Mouse (Mus musculus): ENCODE results near the gene Lipc. TPM values are rescaled to one million over a fixed set of nuclear protein-coding genes. Genes with fewer than 3 reads are reported as not detected.

Gene Lipc
- polyA plus RNA-seq, 1 experiment from 2014 or later, result 0.11 TPM

- 87% methylated on average over 2 of the region's 2 CpGs for WGBS
- H3K4me1 ChIP-seq (ENCODE audit: control insufficient read depth, insufficient read depth, low read length), result no peaks in the 10 kb centered on the region
- DNase-seq (ENCODE audit: low spot score) (no peak), ATAC-seq (ENCODE audit: insufficient number of reproducible peaks, low FRiP score, low TSS enrichment, low read depth) (no peak)
- no peaks in the 10 kb centered on the region for H3K9me3 ChIP-seq (ENCODE audit: control insufficient read depth, low read length)
- H3K4me3 ChIP-seq (ENCODE audit: low read depth, low read length), result no peak overlapping the region
- H3K36me3 ChIP-seq (ENCODE audit: control insufficient read depth, insufficient read depth, low read length), result no peaks in the 10 kb centered on the region
- H3K9ac ChIP-seq (ENCODE audit: low read length), result no peak overlapping the region
- H3K27ac ChIP-seq (replicated peaks; ENCODE audit: low read depth, low read length), result no peak overlapping the region
- no peak overlapping the region for H3K4me2 ChIP-seq (ENCODE audit: low read depth, severe bottlenecking)
- no peaks in the 10 kb centered on the region for H3K27me3 ChIP-seq (ENCODE audit: control insufficient read depth, insufficient read depth, low read length)
Measured at GRCm38 (mm10) chr9:70962781-70963455, 10.9 kb upstream of the Lipc start.

- no peak for DNase-seq (ENCODE audit: low spot score)
- Histone ChIP-seq H3K4me2 (ENCODE audit: low read depth, severe bottlenecking) (no peak overlapping the region), H3K4me1 (ENCODE audit: control insufficient read depth, insufficient read depth, low read length) (no peaks in the 10 kb centered on the region), H3K27ac (replicated peaks; ENCODE audit: low read depth, low read length) (no peak overlapping the region), H3K9me3 (ENCODE audit: control insufficient read depth, low read length) (no peaks in the 10 kb centered on the region), H3K27me3 (ENCODE audit: control insufficient read depth, insufficient read depth, low read length) (no peaks in the 10 kb centered on the region), H3K36me3 (ENCODE audit: control insufficient read depth, insufficient read depth, low read length) (no peaks in the 10 kb centered on the region), H3K9ac (ENCODE audit: low read length) (no peak overlapping the region), H3K4me3 (ENCODE audit: low read depth, low read length) (no peak overlapping the region)
- WGBS, result 93% methylated on average over 5 of the region's 5 CpGs
- no peak for ATAC-seq (ENCODE audit: insufficient number of reproducible peaks, low FRiP score, low TSS enrichment, low read depth)
Measured at GRCm38 (mm10) chr9:70960301-70960700, 8.3 kb upstream of the Lipc start.

GRCm38 (mm10) chr9:70959866-70960265 lies 7.8 kb upstream of the Lipc start:
- H3K4me3 ChIP-seq (ENCODE audit: low read depth, low read length), result no peak overlapping the region
- H3K4me1 ChIP-seq (ENCODE audit: control insufficient read depth, insufficient read depth, low read length), result no peaks in the 10 kb centered on the region
- ATAC-seq (ENCODE audit: insufficient number of reproducible peaks, low FRiP score, low TSS enrichment, low read depth) (no peak), DNase-seq (ENCODE audit: low spot score) (no peak)
- H3K27me3 ChIP-seq (ENCODE audit: control insufficient read depth, insufficient read depth, low read length), result no peaks in the 10 kb centered on the region
- H3K27ac ChIP-seq (replicated peaks; ENCODE audit: low read depth, low read length), result no peak overlapping the region
- whole genome bisulfite sequencing, result 82% methylated on average over 5 of the region's 5 CpGs
- no peak overlapping the region for H3K4me2 ChIP-seq (ENCODE audit: low read depth, severe bottlenecking)
- H3K36me3 ChIP-seq (ENCODE audit: control insufficient read depth, insufficient read depth, low read length), result no peaks in the 10 kb centered on the region
- no peaks in the 10 kb centered on the region for H3K9me3 ChIP-seq (ENCODE audit: control insufficient read depth, low read length)
- H3K9ac ChIP-seq (ENCODE audit: low read length), result no peak overlapping the region

GRCm38 (mm10) chr9:70959447-70959846 lies 7.4 kb upstream of the Lipc start:
- no peak overlapping the region for H3K4me2 ChIP-seq (ENCODE audit: low read depth, severe bottlenecking)
- no peaks in the 10 kb centered on the region for H3K36me3 ChIP-seq (ENCODE audit: control insufficient read depth, insufficient read depth, low read length)
- WGBS, result 87% methylated on average over 3 of the region's 3 CpGs
- no peak for ATAC-seq (ENCODE audit: insufficient number of reproducible peaks, low FRiP score, low TSS enrichment, low read depth)
- no peaks in the 10 kb centered on the region for H3K4me1 ChIP-seq (ENCODE audit: control insufficient read depth, insufficient read depth, low read length)
- no peaks in the 10 kb centered on the region for H3K9me3 ChIP-seq (ENCODE audit: control insufficient read depth, low read length)
- no peak overlapping the region for H3K4me3 ChIP-seq (ENCODE audit: low read depth, low read length)
- DNase-seq (ENCODE audit: low spot score), result no peak
- no peak overlapping the region for H3K27ac ChIP-seq (replicated peaks; ENCODE audit: low read depth, low read length)
- H3K27me3 ChIP-seq (ENCODE audit: control insufficient read depth, insufficient read depth, low read length), result no peaks in the 10 kb centered on the region
- no peak overlapping the region for H3K9ac ChIP-seq (ENCODE audit: low read length)

GRCm38 (mm10) chr9:70958381-70958780 lies 6.4 kb upstream of the Lipc start:
- H3K4me3 ChIP-seq (ENCODE audit: low read depth, low read length), result no peak overlapping the region
- H3K4me1 ChIP-seq (ENCODE audit: control insufficient read depth, insufficient read depth, low read length), result no peaks in the 10 kb centered on the region
- no peaks in the 10 kb centered on the region for H3K9me3 ChIP-seq (ENCODE audit: control insufficient read depth, low read length)
- DNase-seq (ENCODE audit: low spot score), result no peak
- no peak overlapping the region for H3K9ac ChIP-seq (ENCODE audit: low read length)
- H3K27me3 ChIP-seq (ENCODE audit: control insufficient read depth, insufficient read depth, low read length), result no peaks in the 10 kb centered on the region
- H3K36me3 ChIP-seq (ENCODE audit: control insufficient read depth, insufficient read depth, low read length), result no peaks in the 10 kb centered on the region
- H3K4me2 ChIP-seq (ENCODE audit: low read depth, severe bottlenecking), result no peak overlapping the region
- no peak overlapping the region for H3K27ac ChIP-seq (replicated peaks; ENCODE audit: low read depth, low read length)
- ATAC-seq (ENCODE audit: insufficient number of reproducible peaks, low FRiP score, low TSS enrichment, low read depth), result no peak
- WGBS, result 54% methylated on average over 5 of the region's 5 CpGs

GRCm38 (mm10) chr9:70957717-70958116 lies 5.7 kb upstream of the Lipc start:
- Histone ChIP-seq H3K36me3 (ENCODE audit: control insufficient read depth, insufficient read depth, low read length) (no peaks in the 10 kb centered on the region), H3K4me3 (ENCODE audit: low read depth, low read length) (no peak overlapping the region), H3K27me3 (ENCODE audit: control insufficient read depth, insufficient read depth, low read length) (no peaks in the 10 kb centered on the region), H3K27ac (replicated peaks; ENCODE audit: low read depth, low read length) (no peak overlapping the region), H3K4me1 (ENCODE audit: control insufficient read depth, insufficient read depth, low read length) (no peaks in the 10 kb centered on the region), H3K9ac (ENCODE audit: low read length) (no peak overlapping the region), H3K4me2 (ENCODE audit: low read depth, severe bottlenecking) (no peak overlapping the region), H3K9me3 (ENCODE audit: control insufficient read depth, low read length) (no peaks in the 10 kb centered on the region)
- DNase-seq (ENCODE audit: low spot score) (no peak), ATAC-seq (ENCODE audit: insufficient number of reproducible peaks, low FRiP score, low TSS enrichment, low read depth) (no peak)
- WGBS, result 63% methylated on average over 3 of the region's 3 CpGs

GRCm38 (mm10) chr9:70954226-70954625 lies 2.2 kb upstream of the Lipc start:
- Histone ChIP-seq H3K27ac (replicated peaks; ENCODE audit: low read depth, low read length) (no peak overlapping the region), H3K27me3 (ENCODE audit: control insufficient read depth, insufficient read depth, low read length) (no peaks in the 10 kb centered on the region), H3K4me1 (ENCODE audit: control insufficient read depth, insufficient read depth, low read length) (no peaks in the 10 kb centered on the region), H3K4me3 (ENCODE audit: low read depth, low read length) (no peak overlapping the region), H3K36me3 (ENCODE audit: control insufficient read depth, insufficient read depth, low read length) (no peaks in the 10 kb centered on the region), H3K4me2 (ENCODE audit: low read depth, severe bottlenecking) (no peak overlapping the region), H3K9me3 (ENCODE audit: control insufficient read depth, low read length) (no peaks in the 10 kb centered on the region), H3K9ac (ENCODE audit: low read length) (no peak overlapping the region)
- no peak for DNase-seq (ENCODE audit: low spot score)
- 86% methylated on average over 3 of the region's 3 CpGs for WGBS
- no peak for ATAC-seq (ENCODE audit: insufficient number of reproducible peaks, low FRiP score, low TSS enrichment, low read depth)

GRCm38 (mm10) chr9:70949336-70949735 lies 2.7 kb downstream of the Lipc start:
- no peak for ATAC-seq (ENCODE audit: insufficient number of reproducible peaks, low FRiP score, low TSS enrichment, low read depth)
- no peaks in the 10 kb centered on the region for H3K36me3 ChIP-seq (ENCODE audit: control insufficient read depth, insufficient read depth, low read length)
- no peak overlapping the region for H3K27ac ChIP-seq (replicated peaks; ENCODE audit: low read depth, low read length)
- no peak overlapping the region for H3K4me3 ChIP-seq (ENCODE audit: low read depth, low read length)
- 83% methylated on average over 8 of the region's 8 CpGs for WGBS
- no peaks in the 10 kb centered on the region for H3K27me3 ChIP-seq (ENCODE audit: control insufficient read depth, insufficient read depth, low read length)
- H3K9ac ChIP-seq (ENCODE audit: low read length), result no peak overlapping the region
- no peaks in the 10 kb centered on the region for H3K4me1 ChIP-seq (ENCODE audit: control insufficient read depth, insufficient read depth, low read length)
- no peak overlapping the region for H3K4me2 ChIP-seq (ENCODE audit: low read depth, severe bottlenecking)
- no peak for DNase-seq (ENCODE audit: low spot score)
- H3K9me3 ChIP-seq (ENCODE audit: control insufficient read depth, low read length), result no peaks in the 10 kb centered on the region

- H3K27me3 ChIP-seq (ENCODE audit: control insufficient read depth, insufficient read depth, low read length), result no peaks in the 10 kb centered on the region
- no peak overlapping the region for H3K9ac ChIP-seq (ENCODE audit: low read length)
- no peak overlapping the region for H3K27ac ChIP-seq (replicated peaks; ENCODE audit: low read depth, low read length)
- DNase-seq (ENCODE audit: low spot score) (no peak), ATAC-seq (ENCODE audit: insufficient number of reproducible peaks, low FRiP score, low TSS enrichment, low read depth) (no peak)
- H3K4me2 ChIP-seq (ENCODE audit: low read depth, severe bottlenecking), result no peak overlapping the region
- H3K9me3 ChIP-seq (ENCODE audit: control insufficient read depth, low read length), result no peaks in the 10 kb centered on the region
- H3K4me1 ChIP-seq (ENCODE audit: control insufficient read depth, insufficient read depth, low read length), result no peaks in the 10 kb centered on the region
- WGBS, result 74% methylated on average over 5 of the region's 5 CpGs
- no peak overlapping the region for H3K4me3 ChIP-seq (ENCODE audit: low read depth, low read length)
- no peaks in the 10 kb centered on the region for H3K36me3 ChIP-seq (ENCODE audit: control insufficient read depth, insufficient read depth, low read length)
Measured at GRCm38 (mm10) chr9:70947312-70947711, 4.7 kb downstream of the Lipc start.

Data from limb, embryonic 11.5 days (tissue).